Mouse (Mus musculus) bone marrow macrophage, adult 2 months (primary cell): ENCODE results near the gene Psma4. TPM values are rescaled to one million over a fixed set of nuclear protein-coding genes. Genes with fewer than 3 reads are reported as not detected.

ENCODE experiments used
- H3K27ac ChIP-seq: 2 replicates; pipeline ENCODE4 v1.5.1; 2012; ENCODE audit warnings: low read depth, low read length; ENCODE audit not compliant: insufficient read depth
- H3K4me1 ChIP-seq: 2 replicates; pipeline ENCODE4 v1.6.1; 2012; ENCODE audit warnings: low read length; ENCODE audit not compliant: control insufficient read depth, insufficient read depth
- H3K4me3 ChIP-seq: 2 replicates; pipeline ENCODE4 v1.5.1; 2012; ENCODE audit warnings: mild to moderate bottlenecking, low read length, moderate library complexity; ENCODE audit not compliant: insufficient read depth
- CTCF ChIP-seq: IDR thresholded peaks from 2 replicates; pipeline ENCODE4 v1.5.1; 2012; ENCODE audit warnings: low read depth, mild to moderate bottlenecking, low read length, moderate library complexity
- POLR2A ChIP-seq: IDR thresholded peaks from 2 replicates; pipeline ENCODE4 v1.6.1; 2012; ENCODE audit warnings: mild to moderate bottlenecking, low read depth, low read length, borderline replicate concordance
- polyA plus RNA-seq: library from polyadenylated mRNA; stranded (reverse); fragments of >200 nt; gene quantifications from 2 replicates; pipeline ENCODE4 v1.2.4, GENCODE M21; 2012; ENCODE audit not compliant: missing spikeins, insufficient read depth, insufficient read length

Gene Psma4
- polyA plus RNA-seq, 1 experiment: 159 TPM

- Histone ChIP-seq H3K4me3 (peak overlapping the region; percentile 58), H3K4me1 (no peaks in the 10 kb centered on the region), H3K27ac (no peak overlapping the region)
- TF ChIP-seq CTCF (no peak), POLR2A (no peak)
Observed at GRCm38 (mm10) chr9:54981291-54982191, 31.0 kb downstream of the Psma4 start.

DNA sequence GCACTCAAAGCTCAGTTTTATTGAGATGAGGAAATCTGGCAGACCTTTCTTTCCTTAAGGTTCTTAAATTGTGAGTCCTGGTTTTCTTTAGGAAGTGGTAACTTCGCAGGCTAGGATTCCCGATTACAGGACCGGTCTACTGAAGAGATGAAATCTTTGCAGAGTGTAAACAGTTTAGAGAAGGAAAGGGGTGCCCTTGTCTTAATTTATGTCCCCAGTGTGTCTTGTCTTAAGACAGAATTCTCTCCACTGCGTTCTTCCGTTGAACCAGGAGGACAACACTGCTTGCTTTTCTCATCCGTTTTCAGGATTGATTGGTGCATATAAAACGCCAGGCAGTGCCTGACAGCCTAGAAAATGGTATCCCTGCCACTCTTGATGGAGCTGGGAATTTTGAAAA is 31.8 kb downstream of the Psma4 start:
- TF ChIP-seq CTCF (no peak), POLR2A (no peak)
- H3K4me3 ChIP-seq: no peak overlapping the region

DNA sequence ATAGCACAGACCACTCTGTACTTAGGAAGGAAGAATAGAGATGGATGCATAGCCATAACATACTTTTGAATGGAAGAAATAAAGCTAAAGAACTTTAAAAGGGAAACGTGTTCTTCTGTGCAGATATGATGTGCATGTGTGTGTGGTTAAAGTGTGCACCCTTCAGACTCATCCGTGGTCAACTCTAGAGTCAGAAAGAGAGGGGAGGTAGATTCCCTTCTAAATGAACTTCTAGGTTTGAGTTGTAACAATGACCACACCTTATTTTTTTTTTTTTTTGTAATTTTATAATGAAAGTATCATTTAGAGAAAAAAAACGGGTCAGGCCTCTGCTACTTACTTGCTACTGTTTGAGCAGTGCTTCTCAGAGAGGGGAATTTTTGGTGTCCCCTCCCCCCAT is 39.8 kb downstream of the Psma4 start:
- no peaks in the 10 kb centered on the region for H3K4me1 ChIP-seq
- TF ChIP-seq POLR2A (no peak), CTCF (no peak)
- H3K4me3 ChIP-seq: no peak overlapping the region
- no peak overlapping the region for H3K27ac ChIP-seq

More for the DNA sequence above, 31.8 kb downstream of the Psma4 start:
- Histone ChIP-seq H3K27ac (no peak overlapping the region), H3K4me1 (no peaks in the 10 kb centered on the region)

- TF ChIP-seq POLR2A (no peak), CTCF (no peak)
- Histone ChIP-seq H3K4me1 (no peaks in the 10 kb centered on the region), H3K27ac (no peak overlapping the region), H3K4me3 (no peak overlapping the region)
Observed at GRCm38 (mm10) chr9:54994381-54994780, 43.8 kb downstream of the Psma4 start.

DNA sequence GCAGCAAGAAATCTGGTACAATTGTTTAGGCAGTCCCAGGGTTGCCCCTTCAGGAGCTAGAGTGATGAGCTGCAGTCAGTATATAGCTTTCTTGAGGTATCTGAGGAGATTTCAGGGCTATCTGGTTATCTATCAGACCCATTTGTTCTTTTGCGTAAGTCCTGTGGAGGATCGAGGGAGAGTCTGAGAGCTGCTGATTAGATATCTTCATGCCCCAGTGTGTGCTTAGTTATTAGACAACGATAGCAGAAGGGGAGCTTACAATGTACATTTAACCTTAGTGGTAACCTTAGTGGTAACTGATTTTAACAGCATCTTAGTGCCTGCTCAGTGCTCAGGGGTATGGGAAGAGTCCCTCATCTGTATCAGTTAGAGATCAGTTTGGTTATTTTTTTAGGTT is 45.1 kb downstream of the Psma4 start:
- no peak overlapping the region for H3K4me3 ChIP-seq
- H3K4me1 ChIP-seq: no peaks in the 10 kb centered on the region
- H3K27ac ChIP-seq: no peak overlapping the region
- TF ChIP-seq CTCF (no peak), POLR2A (no peak)

DNA sequence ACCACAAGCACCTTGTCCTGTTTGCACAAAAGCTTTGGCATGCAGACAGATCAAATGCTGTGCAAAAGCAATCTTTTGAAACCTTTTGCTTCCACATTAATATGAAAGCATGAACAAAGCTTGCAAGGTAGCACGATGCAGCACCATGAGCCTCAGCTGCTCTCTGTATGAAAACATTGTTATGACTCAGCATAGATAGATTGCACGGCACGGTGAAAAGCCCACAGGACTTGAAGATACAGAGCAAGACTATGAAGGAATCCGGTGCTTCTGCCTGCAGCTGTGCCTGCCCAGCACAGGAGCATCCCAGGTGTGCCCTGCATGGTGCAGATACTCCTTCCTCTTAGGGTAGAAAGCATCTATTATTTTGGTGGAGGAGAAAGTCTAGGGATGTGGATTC is 53.0 kb downstream of the Psma4 start:
- no peak overlapping the region for H3K4me3 ChIP-seq
- no peak for TF ChIP-seq POLR2A
- no peak for TF ChIP-seq CTCF

More for the DNA sequence above, 53.0 kb downstream of the Psma4 start:
- Histone ChIP-seq H3K4me1 (no peaks in the 10 kb centered on the region), H3K27ac (no peak overlapping the region)

Other genes with a start within 250 kb of the Psma4 start
- 32.7 and 39.9 TPM in 2 replicates for gene Wdr61, start 216.3 kb upstream of the Psma4 start, polyA plus RNA-seq
- not detected in 2 replicates for gene Crabp1, start 186.0 kb upstream of the Psma4 start, polyA plus RNA-seq
- gene Ireb2, start 87.0 kb upstream of the Psma4 start, polyA plus RNA-seq: 33.2 and 36.4 TPM in 2 replicates
- gene Hykk, start 33.5 kb upstream of the Psma4 start, polyA plus RNA-seq: 0.47 and 0.78 TPM in 2 replicates
- 1.1 and 1.2 TPM in 2 replicates for gene AY074887, start 208 bp downstream of the Psma4 start, polyA plus RNA-seq
- gene Chrna5, start 30.1 kb downstream of the Psma4 start, polyA plus RNA-seq: not detected in 2 replicates
- gene Chrna3, start 75.8 kb downstream of the Psma4 start, polyA plus RNA-seq: not detected in 2 replicates
- not detected in 2 replicates for gene Chrnb4, start 98.0 kb downstream of the Psma4 start, polyA plus RNA-seq
- 54.6 and 56.9 TPM in 2 replicates for gene Ube2q2, start 198.1 kb downstream of the Psma4 start, polyA plus RNA-seq